In genomic region chr11:96876300-96877040, GRCm38 (mm10) we compare ENCODE assay signal across 8 mouse cellular contexts. TPM values are rescaled to one million over a fixed set of nuclear protein-coding genes. Genes with fewer than 3 reads are reported as not detected.
A peak's percentile ranks its signal among the peaks of the same experiment; 100 is the strongest.
DNase-seq lines count a peak whose midpoint lies in the region; ATAC-seq and TF ChIP-seq lines count a peak whose summit lies in the region.

No protein-coding gene starts in this region.

- no peak for ATAC-seq in heart, embryonic 11.5 days (replicated peaks; ENCODE audit: insufficient number of reproducible peaks, low FRiP score, low TSS enrichment)
- ATAC-seq in midbrain, embryonic 13.5 days: peak; percentile 81

- no peak overlapping the region; the same call in none of the 2 replicates for H3K9ac ChIP-seq in heart, embryonic 11.5 days (ENCODE audit: low read depth, low read length)
- H3K9ac ChIP-seq in ES-Bruce4 (ENCODE audit: low read depth, poor library complexity, severe bottlenecking): peak overlapping the region; percentile 11; the same call in 1 of the 2 replicates
- H3K9ac ChIP-seq in midbrain, embryonic 13.5 days (replicated peaks): peak overlapping the region; percentile 72

- H3K9me3 ChIP-seq in heart, embryonic 11.5 days (replicated peaks; ENCODE audit: control insufficient read depth, low read length): no peaks in the 10 kb centered on the region
- no peaks in the 10 kb centered on the region for H3K9me3 ChIP-seq in ES-Bruce4 (replicated peaks; ENCODE audit: control insufficient read depth, insufficient read depth, low read length, poor library complexity, severe bottlenecking)
- no peaks in the 10 kb centered on the region for H3K9me3 ChIP-seq in hindbrain, embryonic 10.5 days
- no peaks in the 10 kb centered on the region for H3K9me3 ChIP-seq in midbrain, embryonic 13.5 days

- TF ChIP-seq POLR2A in ES-Bruce4 (IDR thresholded peaks at IDR 0.05; ENCODE audit: insufficient read depth, low read length): no peak

- H3K27me3 ChIP-seq in heart, embryonic 11.5 days (ENCODE audit: control insufficient read depth, insufficient read depth, low read length): peaks cover 15% of the 10 kb centered on the region
- H3K27me3 ChIP-seq in ES-Bruce4 (ENCODE audit: control insufficient read depth, insufficient read depth, low read length, poor library complexity, severe bottlenecking): no peaks in the 10 kb centered on the region
- no peaks in the 10 kb centered on the region for H3K27me3 ChIP-seq in hindbrain, embryonic 10.5 days (ENCODE audit: insufficient read depth, poor library complexity, severe bottlenecking)
- H3K27me3 ChIP-seq in midbrain, embryonic 13.5 days: no peaks in the 10 kb centered on the region

- H3K4me2 ChIP-seq in heart, embryonic 11.5 days: peak overlapping the region; percentile 78
- H3K4me2 ChIP-seq in midbrain, embryonic 13.5 days (replicated peaks): peak overlapping the region; percentile 52

- 7% methylated on average over 13 of the region's 13 CpGs for WGBS in heart, embryonic 11.5 days (ENCODE audit: insufficient replicate concordance)
- WGBS in hindbrain, embryonic 10.5 days: 1% methylated on average over 13 of the region's 13 CpGs
- 1% methylated on average over 13 of the region's 13 CpGs for WGBS in midbrain, embryonic 13.5 days

- H3K4me3 ChIP-seq in heart, embryonic 11.5 days (ENCODE audit: low read depth, low read length): peak overlapping the region; percentile 45
- no peak overlapping the region for H3K4me3 ChIP-seq in ES-Bruce4 (ENCODE audit: low read depth, low read length)
- H3K4me3 ChIP-seq in hindbrain, embryonic 10.5 days: peak overlapping the region; percentile 41
- peak overlapping the region; percentile 15; the same call in 1 of the 2 replicates for H3K4me3 ChIP-seq in midbrain, embryonic 13.5 days (replicated peaks)

- TF ChIP-seq CTCF in ES-Bruce4 (IDR thresholded peaks at IDR 0.05; ENCODE audit: low read depth, low read length): no peak

- no peaks in the 10 kb centered on the region for H3K36me3 ChIP-seq in heart, embryonic 11.5 days (ENCODE audit: control insufficient read depth, insufficient read depth, low read length)
- H3K36me3 ChIP-seq in ES-Bruce4 (ENCODE audit: control insufficient read depth, insufficient read depth, low read length, poor library complexity, severe bottlenecking): no peaks in the 10 kb centered on the region
- H3K36me3 ChIP-seq in hindbrain, embryonic 10.5 days: no peaks in the 10 kb centered on the region
- no peaks in the 10 kb centered on the region for H3K36me3 ChIP-seq in midbrain, embryonic 13.5 days

- H3K27ac ChIP-seq in heart, embryonic 11.5 days (ENCODE audit: low read depth, low read length): peak overlapping the region; percentile 4
- no peak overlapping the region for H3K27ac ChIP-seq in ES-Bruce4 (ENCODE audit: insufficient read depth, low read length)
- peak overlapping the region; percentile 94 for H3K27ac ChIP-seq in hindbrain, embryonic 10.5 days
- H3K27ac ChIP-seq in midbrain, embryonic 13.5 days: peak overlapping the region; percentile 100

- peaks cover 28% of the 10 kb centered on the region for H3K4me1 ChIP-seq in heart, embryonic 11.5 days (ENCODE audit: control insufficient read depth, insufficient read depth, low read length)
- H3K4me1 ChIP-seq in ES-Bruce4 (ENCODE audit: control insufficient read depth, insufficient read depth, low read length): peaks cover 4% of the 10 kb centered on the region
- H3K4me1 ChIP-seq in hindbrain, embryonic 10.5 days (replicated peaks): peaks cover 91% of the 10 kb centered on the region
- peaks cover 77% of the 10 kb centered on the region for H3K4me1 ChIP-seq in midbrain, embryonic 13.5 days (replicated peaks)

- TF ChIP-seq EP300 in ES-Bruce4 (IDR thresholded peaks at IDR 0.05; ENCODE audit: insufficient read depth, low read depth, low read length): no peak

- no peak for DNase-seq in heart, adult 8-10 months (ENCODE audit: low spot score)
- DNase-seq in hindbrain, embryonic 10.5 days (ENCODE audit: low spot score): peak; percentile 86
- no peak for DNase-seq in ovary, postnatal 10 days (ENCODE audit: low spot score)
- DNase-seq in yolk sac, embryonic 10.5 days (ENCODE audit: low spot score): no peak
- DNase-seq in urinary bladder, adult 2 months (ENCODE audit: low spot score): no peak

RNA-seq across cellular contexts. Expression of gene Copz2, which starts 26.8 kb away (rescaled TPM):
- 102 and 105 TPM in 2 replicates for polyA plus RNA-seq in heart, embryonic 11.5 days (2014; fragmentation: Nextera tagmentation; extraction: Ambion mirVana)
- total RNA-seq in heart, adult 8-10 months (2022): 10 to 100 TPM; 36.0 to 43.5 (median 41.1) TPM
- polyA plus RNA-seq in ES-Bruce4 (2011; ENCODE audit: insufficient read depth, insufficient read length, low read depth, missing spikeins): 23.9 and 26.2 TPM in 2 replicates
- polyA plus RNA-seq in hindbrain, embryonic 10.5 days (2016; fragmentation: Nextera tagmentation; extraction: Ambion mirVana): 42.9 and 44.2 TPM in 2 replicates
- 14.8 and 19.7 TPM in 2 replicates for polyA plus RNA-seq in midbrain, embryonic 13.5 days (2015; fragmentation: Nextera tagmentation; extraction: Ambion mirVana)
- 111 and 117 TPM in 2 replicates for polyA plus RNA-seq in urinary bladder, adult 2 months (2012; rRNA removed)

RNA-seq across cellular contexts. Expression of gene Cdk5rap3, which starts 39.8 kb away (rescaled TPM):
- polyA plus RNA-seq in heart, embryonic 11.5 days (2014; fragmentation: Nextera tagmentation; extraction: Ambion mirVana): 52.5 and 60.2 TPM in 2 replicates
- 10 to 100 TPM; 20.4 to 25.7 (median 22.7) TPM for total RNA-seq in heart, adult 8-10 months (2022)
- polyA plus RNA-seq in ES-Bruce4 (2011; ENCODE audit: insufficient read depth, insufficient read length, low read depth, missing spikeins): 93.3 and 109 TPM in 2 replicates
- polyA plus RNA-seq in hindbrain, embryonic 10.5 days (2016; fragmentation: Nextera tagmentation; extraction: Ambion mirVana): 112 and 124 TPM in 2 replicates
- 103 and 104 TPM in 2 replicates for polyA plus RNA-seq in midbrain, embryonic 13.5 days (2015; fragmentation: Nextera tagmentation; extraction: Ambion mirVana)
- 46.5 and 47.5 TPM in 2 replicates for polyA plus RNA-seq in urinary bladder, adult 2 months (2012; rRNA removed)

RNA-seq across cellular contexts. Expression of gene Nfe2l1, which starts 46.7 kb away (rescaled TPM):
- polyA plus RNA-seq in heart, embryonic 11.5 days (2014; fragmentation: Nextera tagmentation; extraction: Ambion mirVana): 36.5 and 44.0 TPM in 2 replicates
- 100 to 1,000 TPM; 462 to 530 (median 477) TPM for total RNA-seq in heart, adult 8-10 months (2022)
- 181 and 194 TPM in 2 replicates for polyA plus RNA-seq in ES-Bruce4 (2011; ENCODE audit: insufficient read depth, insufficient read length, low read depth, missing spikeins)
- 65.7 and 71.8 TPM in 2 replicates for polyA plus RNA-seq in hindbrain, embryonic 10.5 days (2016; fragmentation: Nextera tagmentation; extraction: Ambion mirVana)
- polyA plus RNA-seq in midbrain, embryonic 13.5 days (2015; fragmentation: Nextera tagmentation; extraction: Ambion mirVana): 67.8 and 69.0 TPM in 2 replicates
- 120 and 137 TPM in 2 replicates for polyA plus RNA-seq in urinary bladder, adult 2 months (2012; rRNA removed)

RNA-seq across cellular contexts. Expression of gene Prr15l, which starts 51.4 kb away (rescaled TPM):
- polyA plus RNA-seq in heart, embryonic 11.5 days (2014; fragmentation: Nextera tagmentation; extraction: Ambion mirVana): 0.23 and 0.50 TPM in 2 replicates
- total RNA-seq in heart, adult 8-10 months (2022): 1 to 10 TPM; 1.1 to 1.7 (median 1.5) TPM
- polyA plus RNA-seq in ES-Bruce4 (2011; ENCODE audit: insufficient read depth, insufficient read length, low read depth, missing spikeins): 10.9 and 11.1 TPM in 2 replicates
- 0.37 and 0.75 TPM in 2 replicates for polyA plus RNA-seq in hindbrain, embryonic 10.5 days (2016; fragmentation: Nextera tagmentation; extraction: Ambion mirVana)
- polyA plus RNA-seq in midbrain, embryonic 13.5 days (2015; fragmentation: Nextera tagmentation; extraction: Ambion mirVana): 0.10 TPM in 1 of 2 replicates, not detected in the other
- polyA plus RNA-seq in urinary bladder, adult 2 months (2012; rRNA removed): 7.6 and 8.9 TPM in 2 replicates
